Mouse (Mus musculus): ENCODE results near the gene Cacna1s.

DNA sequence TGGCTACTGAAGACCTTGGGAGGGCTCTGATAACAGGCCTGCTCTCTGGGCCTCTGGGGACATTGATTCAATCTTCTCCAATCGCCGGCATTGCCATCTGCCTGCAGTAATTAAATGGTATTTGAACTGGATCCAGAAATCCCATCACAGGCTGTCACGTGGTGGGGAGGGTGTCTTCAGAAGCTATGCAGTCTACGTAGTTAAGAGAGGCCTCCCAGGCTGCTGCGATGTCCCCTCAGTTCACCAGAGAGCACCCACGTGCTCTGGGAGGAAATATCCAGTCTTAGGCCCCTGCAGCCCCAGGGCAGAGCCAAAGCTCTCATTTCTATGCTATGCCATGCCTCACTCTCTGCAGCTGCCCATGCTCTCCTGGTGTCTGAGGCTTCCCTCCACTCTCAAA is 89.8 kb downstream of the Cacna1s start:
- TF ChIP-seq MAFK (IDR thresholded peaks at IDR 0.05; ENCODE audit: insufficient read depth, low read depth, low read length) (no peak), ZC3H11A (IDR thresholded peaks at IDR 0.05; ENCODE audit: borderline replicate concordance, low read depth, low read length) (no peak)

All from ES-E14 (cell line).